Mouse (Mus musculus): ENCODE measurements around the gene Cadm1.

The Cadm1 gene

DNA sequence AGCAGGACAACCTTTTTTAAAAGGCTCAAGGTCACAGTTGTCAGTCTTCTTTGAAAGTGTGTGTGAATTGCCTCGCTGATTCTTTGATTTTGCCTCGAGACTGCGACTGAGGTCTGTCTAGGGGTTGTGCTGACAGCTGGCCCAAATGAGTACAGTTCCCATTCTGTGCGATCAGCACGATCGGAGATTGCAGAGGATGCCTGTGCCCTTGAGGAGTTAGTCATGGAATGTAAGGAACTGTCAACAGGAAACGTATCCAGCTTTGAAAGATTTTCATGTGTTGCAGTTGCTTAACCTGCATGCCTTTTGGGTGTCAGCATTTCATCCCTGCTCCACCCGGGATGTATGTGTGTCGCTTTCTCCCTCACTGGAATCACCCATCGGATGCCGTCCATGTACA, 141.6 kb downstream of the Cadm1 start:
- DNase-seq (ENCODE audit: low spot score in 2 of 2), result no peak

DNA sequence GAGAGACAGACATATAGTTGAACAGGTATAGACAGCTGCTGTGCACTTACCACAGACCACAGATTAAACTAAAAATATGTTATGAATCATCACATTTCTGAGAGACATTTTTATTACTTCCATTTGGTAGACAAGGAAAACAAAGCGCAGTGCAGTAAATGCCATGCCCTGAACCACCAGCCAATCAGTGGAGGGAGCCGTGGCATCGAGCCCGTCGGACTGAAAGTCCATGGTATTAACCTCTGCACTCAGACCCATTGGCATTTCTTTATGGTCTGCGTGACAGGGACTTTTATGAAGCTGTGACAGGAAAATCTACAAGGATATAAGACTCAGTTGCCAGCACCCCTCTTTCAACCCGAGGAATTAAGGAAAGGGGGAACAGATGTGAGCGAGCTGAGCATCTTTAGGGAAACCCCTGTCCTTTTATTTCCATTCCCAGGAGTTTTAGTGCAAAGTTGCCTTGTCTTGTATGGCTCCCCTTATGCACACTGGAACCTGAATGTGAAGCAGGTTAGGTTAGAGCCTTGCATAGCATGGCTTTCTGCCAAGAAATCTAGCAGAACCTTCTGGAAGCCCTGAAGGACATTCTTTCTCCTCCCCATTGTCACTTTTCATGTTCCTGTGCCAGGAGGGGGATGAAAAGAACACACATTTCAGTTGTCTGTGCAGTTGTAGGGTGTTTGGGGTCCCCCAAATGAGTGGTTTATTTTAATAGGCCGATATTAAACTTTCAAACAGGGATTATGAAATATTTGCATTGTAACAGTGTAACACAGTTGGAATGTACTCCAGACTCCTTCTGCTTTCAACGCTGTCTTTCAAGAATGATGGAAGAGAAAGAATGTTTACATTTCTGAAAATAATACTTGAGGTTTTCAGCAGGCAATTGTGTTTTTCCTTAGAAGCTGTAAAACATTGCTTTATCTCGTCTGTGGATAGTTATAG, 145.1 kb downstream of the Cadm1 start:
- no peak for DNase-seq (ENCODE audit: low spot score in 2 of 2)

DNA sequence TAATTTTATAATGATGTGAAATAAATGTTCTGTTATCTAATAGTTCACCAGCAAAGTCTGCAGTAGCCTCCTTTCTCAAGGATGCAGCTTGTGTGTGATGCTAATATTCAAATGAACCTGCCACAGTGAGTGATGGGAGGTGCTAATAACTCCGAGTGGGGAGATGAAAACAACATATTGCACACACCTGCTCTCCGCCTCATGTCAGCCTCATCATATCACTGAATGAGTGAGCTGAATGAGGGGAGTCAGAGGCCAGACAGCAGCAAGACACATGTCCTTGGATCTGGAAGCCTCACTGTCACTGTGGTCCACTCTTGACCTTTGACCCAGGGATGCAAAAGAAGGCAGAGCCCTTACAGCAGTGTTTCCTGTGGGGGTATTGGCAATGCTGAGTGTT, 156.9 kb downstream of the Cadm1 start:
- DNase-seq (ENCODE audit: low spot score in 2 of 2), result no peak

DNA sequence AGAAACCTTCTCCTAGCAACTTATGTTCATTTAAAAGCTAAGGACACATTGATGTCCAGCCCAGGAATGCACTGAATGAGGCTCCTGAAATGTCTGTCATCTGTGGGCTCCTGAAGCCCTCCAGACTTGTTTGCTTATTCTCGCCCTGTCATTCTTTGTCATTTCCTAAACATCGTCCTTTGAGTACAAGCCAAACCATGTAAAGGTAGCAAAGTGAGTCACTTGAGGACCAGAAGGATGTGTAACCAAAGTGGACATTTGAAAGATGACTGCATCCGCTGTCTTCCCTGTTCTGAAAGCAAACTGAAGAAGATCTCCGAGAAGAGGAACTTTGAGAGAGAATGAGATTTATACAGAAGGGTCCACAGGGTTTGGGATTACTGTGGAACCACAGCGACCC, 157.6 kb downstream of the Cadm1 start:
- DNase-seq (ENCODE audit: low spot score in 2 of 2), result no peak

DNA sequence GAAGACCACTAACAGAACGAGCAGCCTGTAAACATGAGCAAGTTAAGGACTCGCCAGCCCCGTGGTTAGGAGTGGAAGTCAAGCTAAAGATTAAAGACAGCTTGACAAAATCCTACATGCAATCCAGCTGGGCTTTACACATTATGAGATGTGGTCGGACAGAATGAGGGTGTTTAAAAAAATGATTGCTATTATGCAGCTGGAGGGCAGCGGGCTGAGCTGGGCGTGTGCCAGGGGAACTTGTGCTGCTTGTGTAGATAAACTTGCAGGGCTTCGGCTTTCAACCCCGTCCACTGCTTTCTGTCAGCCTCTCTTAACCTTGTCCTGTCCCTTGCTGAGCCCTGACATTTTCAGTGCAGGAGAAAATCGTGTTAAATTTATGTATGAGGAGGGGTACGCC, 158.3 kb downstream of the Cadm1 start:
- DNase-seq (ENCODE audit: low spot score in 2 of 2), result no peak

DNA sequence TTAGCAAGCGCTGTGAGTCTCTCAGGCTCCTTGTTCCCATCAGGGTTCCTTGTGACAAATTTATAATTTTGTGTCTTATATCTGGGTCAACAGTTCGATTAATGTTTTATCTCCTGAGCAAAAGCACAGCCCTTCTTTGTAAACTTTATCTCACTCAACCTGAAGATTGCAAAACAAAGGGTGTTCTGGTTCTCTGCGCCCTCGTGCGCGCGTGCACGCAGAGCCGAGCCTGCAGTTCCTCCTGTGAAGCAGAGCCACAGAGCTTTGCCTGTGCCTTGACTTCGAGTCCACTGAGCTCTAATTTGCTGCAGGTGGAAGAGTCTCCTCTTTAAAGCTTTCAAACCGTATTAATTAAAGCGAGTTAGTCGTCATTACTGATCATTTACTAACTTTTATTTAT, 162.9 kb downstream of the Cadm1 start:
- no peak for DNase-seq (ENCODE audit: low spot score in 2 of 2)

DNA sequence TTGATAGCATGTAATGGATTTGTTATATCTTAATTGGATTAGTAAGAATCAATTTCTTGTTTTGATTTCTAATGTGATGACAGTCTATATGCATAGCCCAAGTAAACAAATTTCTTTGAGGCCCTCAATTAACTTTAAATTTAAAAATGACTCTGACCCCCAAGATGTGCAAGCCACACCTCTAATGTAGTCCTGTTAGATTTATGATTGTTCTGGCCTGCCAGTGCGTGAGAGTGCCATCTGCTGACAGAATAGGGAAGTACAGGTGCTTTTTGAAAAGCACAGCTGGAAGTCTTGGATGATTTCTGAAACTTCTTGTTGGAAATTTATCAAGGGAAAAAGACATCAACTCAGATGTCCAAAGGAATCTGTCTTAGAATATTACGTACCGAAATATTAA, 169.1 kb downstream of the Cadm1 start:
- peak in 1 of 2 experiments; percentile 51 for DNase-seq (ENCODE audit: low spot score in 2 of 2)

DNA sequence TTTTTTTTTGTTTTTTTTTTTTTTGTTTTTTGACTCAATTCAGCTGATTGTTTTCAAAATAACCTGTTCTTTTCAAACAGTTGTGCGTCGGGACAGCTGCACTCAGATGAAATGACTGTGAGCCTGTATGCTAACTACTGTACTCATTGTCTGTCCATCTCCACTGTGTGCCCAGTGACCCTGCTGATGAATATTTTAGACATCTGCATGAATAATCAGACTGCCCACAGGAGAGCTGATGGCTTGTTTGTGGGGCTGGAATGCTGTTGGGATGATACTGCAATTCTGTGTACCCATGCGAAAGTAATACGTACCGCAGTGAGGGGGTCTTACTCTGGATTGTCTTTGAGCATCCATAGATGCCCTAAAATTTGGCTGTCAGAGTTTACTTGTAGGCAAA, 170.0 kb downstream of the Cadm1 start:
- DNase-seq (ENCODE audit: low spot score in 2 of 2), result no peak

DNA sequence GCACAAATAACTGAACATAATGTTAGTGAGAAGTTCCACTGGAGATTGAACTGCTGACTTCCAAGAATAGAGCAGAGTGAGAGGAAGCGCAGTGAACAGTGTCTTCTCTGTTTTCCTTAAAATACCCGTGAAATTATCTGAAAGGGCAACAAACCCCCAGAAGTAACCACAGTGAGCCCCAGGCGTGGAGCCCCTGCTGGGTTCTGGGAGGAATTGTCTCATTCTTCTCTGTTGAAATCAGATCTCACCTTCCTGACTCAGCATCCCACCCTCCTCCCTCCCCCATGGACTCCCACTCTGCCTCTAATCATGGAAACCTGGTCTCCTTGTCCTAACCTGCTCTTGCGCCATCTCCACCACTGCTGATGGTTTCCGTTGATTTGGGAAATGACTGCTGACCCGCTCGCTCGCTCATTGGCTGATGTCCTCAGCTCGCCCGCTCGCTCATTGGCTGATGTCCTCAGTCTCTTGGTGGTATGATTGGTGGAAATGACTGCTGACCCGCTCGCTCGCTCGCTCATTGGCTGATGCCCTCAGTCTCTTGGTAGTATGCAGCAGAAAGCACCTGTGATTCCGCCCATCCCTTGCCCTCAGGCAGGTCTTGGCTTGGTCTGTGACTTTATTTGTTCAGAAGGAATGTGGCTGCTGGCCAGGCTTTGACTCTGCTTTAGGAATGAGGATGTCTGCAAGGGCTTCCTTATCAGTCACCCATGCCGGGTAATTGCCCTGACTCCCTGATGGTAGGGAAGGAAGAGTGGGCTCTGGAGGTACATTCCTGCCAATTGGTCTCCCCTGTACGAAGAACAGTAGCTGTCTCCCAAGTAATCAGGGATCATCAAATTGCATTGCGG, 173.3 kb downstream of the Cadm1 start:
- DNase-seq (ENCODE audit: low spot score in 2 of 2), result no peak

DNA sequence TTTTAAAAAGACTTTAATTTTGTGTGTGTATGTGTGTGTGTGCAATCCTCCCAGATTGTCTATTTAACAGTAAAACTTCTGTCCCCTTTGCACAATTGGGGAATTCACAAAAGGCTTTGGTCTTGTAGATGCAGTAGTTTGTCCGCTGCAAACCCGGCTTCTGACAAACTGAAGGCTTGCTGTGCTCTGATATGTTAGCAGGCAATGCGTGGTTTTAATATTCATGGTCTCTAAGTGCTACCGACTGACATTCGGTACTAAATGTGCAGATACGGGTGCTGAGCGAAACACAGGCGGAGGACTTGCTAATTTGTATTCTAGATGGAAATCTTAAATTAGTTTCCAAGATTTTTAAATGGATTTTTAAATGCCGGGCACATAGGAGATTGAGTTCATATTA, 176.4 kb downstream of the Cadm1 start:
- no peak for DNase-seq (ENCODE audit: low spot score in 2 of 2)

DNA sequence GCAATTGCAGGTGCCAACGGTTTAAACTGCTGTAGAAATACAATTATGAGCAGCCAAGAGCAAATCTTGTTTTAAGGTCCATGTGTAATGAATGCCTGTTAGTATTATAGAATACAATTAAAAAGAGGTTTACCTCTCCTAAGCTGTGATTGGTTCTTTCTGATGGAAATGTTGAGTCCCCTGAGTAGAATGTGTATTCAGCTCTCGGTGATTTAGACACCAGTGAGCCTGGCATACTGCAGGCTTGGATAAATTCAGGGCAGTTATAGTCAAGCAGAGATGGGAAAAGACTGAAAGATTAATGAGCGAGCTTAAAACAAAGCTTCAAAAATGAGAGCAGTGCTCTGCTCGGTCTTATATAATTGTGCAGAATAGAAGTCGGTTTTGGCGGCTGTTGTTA, 177.4 kb downstream of the Cadm1 start:
- DNase-seq (ENCODE audit: low spot score in 2 of 2), result no peak

DNA sequence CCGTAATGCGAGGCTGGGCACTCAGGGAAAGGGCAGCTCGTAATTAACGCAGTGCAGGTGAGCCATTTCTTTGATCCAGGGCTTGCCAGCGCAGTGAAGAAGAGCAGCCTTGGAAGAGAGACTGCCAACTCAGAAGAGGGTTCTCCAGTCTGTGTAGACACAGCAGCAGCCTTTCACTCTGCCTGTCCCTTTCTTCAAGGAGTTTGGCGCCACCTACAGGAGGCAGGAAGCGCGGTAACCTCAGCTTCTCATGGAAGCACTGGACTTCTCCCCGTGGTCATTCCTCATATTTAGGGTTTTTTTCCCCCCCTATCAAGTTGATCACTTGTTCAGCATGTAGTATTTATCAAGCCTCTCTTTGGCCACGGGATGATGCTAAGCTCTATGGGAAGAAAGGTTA, 178.3 kb downstream of the Cadm1 start:
- DNase-seq (ENCODE audit: low spot score in 2 of 2), result peak; percentile 15 to 67

DNA sequence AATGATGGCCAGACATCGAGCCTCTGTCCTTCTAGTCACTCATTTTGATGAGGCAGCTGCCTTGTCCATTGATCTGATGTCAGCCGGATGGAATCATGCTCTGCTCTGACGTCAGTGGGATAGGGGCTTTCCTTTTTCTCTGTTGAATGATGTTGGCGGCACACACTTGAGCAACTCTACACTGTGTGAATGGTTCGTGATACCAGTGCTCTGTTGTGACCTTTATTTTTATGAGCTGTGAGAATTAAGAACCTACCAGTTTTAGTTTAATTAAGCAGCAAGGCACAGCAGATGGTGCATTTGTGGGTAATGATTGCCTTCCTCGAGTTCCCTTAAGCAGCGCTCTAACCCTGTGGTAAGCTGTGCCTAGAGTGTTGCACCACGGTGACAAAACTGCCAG, 181.0 kb downstream of the Cadm1 start:
- DNase-seq (ENCODE audit: low spot score in 2 of 2), result no peak

DNA sequence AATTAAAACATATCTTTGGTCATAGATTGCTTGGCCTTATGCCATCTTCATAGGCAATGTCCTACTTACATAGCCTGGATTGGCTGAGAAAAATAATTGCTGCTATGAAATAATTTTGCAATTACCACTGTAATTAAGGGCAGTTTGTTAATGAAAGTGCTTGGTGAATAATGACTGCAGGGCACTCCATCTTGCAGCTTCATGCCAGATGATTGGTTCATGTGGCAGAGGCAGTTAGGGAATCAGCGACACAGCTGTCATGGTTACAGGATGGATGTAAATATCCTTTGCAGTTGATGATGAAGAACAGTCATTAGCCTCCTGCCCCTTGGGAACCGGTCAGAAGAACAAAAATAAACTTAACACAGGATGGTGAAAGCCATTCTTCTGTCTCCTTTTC, 184.6 kb downstream of the Cadm1 start:
- DNase-seq (ENCODE audit: low spot score in 2 of 2), result no peak

DNA sequence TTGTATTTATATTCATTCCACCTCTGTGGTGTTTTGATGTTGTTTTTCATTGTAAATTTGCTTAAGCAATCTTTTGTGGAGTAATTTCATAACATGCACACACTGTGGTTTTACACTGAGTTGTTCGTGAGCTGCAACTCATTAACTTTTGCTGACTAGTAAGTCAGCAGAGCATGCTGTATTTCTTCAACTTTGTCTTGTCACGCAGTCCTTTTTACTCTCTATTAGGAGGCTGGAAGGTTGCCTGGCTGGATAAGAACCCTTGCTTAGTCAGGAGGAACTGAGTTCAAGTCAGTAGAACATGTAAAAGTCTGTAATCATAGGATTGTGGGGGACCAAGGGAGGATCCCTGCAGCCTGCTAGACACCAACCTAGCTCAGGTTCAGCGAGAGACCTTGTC, 185.4 kb downstream of the Cadm1 start:
- DNase-seq (ENCODE audit: low spot score in 2 of 2), result no peak

DNA sequence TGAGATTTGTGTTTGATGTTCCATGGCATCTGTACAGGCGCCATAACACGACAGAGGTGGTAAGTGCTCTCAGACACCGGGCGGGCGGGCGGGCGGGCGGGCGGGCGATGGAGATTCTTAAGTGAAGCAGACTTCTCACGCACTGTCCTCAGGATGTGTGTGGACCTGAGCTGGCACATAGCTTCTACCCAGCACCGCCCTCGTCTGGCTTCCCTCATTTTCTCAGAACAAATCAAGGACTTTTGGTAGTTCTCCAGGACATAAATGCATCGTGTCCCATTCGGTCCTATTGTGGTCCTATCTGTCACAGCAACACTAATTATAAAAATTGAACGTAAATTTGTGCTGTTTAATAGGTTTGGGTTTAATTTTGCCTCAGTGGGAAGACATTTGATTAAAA, 186.9 kb downstream of the Cadm1 start:
- no peak for DNase-seq (ENCODE audit: low spot score in 2 of 2)

DNA sequence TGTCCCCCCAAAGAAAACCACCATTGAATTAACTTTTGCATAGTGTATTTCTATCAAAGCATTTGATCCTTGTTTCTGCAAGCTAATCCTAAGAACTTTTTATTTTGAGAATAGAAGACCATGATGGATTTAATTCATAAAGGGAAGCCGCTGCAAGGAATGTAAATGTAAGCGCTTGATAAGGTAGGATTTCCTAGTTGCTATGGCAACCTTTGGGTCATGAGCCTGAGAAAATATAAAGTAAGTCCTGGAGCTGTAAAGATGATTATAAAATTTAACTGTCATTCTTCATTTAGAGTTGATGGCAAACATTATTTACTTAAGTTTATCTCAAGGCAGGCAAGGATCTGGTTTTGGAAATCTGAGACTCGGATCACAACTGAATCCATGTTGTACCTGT, 197.6 kb downstream of the Cadm1 start:
- no peak for DNase-seq (ENCODE audit: low spot score in 2 of 2)

DNA sequence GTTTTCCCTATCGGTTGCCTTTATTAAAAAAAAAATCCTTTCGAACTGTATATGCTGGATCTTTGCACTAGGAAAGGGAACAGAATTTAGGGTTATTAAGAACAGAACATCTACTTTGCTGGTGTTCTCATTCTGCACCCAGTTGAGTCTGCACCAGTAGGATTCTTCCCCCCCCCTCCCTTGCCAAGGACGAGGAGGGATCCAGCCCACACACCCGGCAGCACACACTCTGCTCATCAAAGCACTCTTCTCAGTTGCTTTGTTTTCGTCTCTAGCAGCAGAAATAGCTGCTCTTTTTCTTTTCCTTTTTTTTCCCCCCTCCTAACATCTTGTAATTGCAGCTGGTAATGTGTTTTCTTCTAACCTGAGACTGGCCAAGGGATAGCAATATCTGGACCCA, 198.9 kb downstream of the Cadm1 start:
- no peak for DNase-seq (ENCODE audit: low spot score in 2 of 2)

DNA sequence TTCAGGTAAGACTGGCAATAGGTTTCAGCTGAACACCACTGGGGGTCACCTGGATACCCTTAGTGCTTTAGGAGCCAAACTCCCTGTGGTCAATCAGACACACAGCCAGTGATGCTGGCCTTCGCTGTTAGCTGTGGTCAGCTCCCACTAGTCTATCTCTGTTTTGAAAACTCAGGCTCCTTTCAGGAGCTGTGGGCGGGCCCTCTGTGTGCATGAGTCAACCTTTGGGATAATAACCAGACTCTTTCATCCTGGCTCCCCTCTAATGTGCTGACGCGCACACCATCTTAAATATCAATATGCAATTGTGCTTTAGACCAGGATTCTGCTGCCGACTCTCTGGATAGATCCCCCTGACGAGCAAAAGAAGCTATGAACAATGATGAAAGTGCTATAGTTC, 200.3 kb downstream of the Cadm1 start:
- no peak for DNase-seq (ENCODE audit: low spot score in 2 of 2)

DNA sequence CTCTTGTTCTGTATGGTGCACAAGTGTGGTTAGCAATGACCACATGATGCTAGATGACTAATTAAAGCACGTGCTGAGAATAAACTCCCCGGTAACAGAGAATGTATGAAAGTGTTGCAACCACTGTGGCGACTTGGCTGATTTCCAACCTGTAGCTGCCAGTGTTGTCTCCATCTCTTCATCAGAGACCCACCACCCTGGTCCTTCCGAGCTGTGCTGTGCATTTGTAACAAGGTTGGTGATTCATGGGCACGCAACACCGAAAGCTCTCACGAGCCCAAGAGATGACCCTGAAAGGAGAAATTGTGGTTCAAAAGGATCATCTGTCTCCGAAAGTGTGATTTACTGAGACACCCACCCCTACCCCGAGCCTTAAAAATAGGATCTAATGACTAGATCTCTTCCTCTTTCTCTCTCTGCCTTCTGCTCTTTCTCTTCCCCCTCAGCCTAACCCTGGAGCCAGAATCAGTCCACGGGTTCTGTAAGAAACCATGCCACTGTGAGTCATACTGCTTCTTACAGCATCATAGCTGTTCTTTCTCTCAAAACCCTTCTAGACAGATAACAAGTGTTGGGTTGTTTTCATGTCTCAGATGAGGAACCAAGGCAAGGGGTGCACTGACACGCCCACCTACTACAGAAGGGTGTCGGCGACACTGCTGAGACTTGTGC, 203.9 kb downstream of the Cadm1 start:
- peak in 1 of 2 experiments; percentile 22 for DNase-seq (ENCODE audit: low spot score in 2 of 2)

DNA sequence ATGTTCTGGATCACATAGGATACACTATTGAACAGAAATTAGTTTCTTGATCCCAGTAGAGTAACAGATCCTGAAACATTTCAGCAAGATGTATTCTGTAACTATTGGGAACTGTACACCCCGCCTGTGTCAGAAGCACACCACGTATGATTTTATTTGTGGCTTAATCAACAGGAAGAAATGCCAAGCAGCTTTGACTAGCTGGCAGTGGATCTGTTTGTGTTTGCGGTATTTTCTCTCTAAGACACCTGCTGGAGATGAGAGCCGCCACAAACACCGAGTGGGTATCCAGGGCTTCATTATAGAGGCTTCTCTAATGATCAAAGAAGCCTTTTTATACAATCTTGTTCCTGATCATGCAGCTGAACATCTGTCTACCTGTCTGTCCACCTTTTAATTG, 204.9 kb downstream of the Cadm1 start:
- no peak for DNase-seq (ENCODE audit: low spot score in 2 of 2)

DNA sequence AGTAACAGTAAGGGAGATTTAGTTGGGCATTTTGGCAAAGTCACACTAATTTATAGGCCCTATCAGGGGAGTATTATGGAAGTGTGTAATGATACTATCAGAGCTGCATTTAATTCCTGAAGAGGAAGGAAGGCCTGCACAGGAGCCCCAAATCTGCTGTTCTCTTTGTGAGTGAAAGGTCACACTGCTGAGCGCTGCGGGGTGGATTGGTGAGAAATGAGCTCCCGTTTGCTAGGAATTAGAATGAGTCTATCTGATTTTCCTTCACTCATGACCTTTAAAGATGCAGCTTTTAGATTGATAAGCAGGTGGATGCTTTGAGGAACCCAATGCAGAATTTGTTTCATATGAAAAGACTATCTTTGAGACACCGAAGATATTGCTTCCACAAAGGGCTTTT, 208.8 kb downstream of the Cadm1 start:
- no peak for DNase-seq (ENCODE audit: low spot score in 2 of 2)

Data from thymus, postnatal 10 days (tissue).